Comparison of ENCODE assay signal across 14 mouse cellular contexts in the genomic region with DNA sequence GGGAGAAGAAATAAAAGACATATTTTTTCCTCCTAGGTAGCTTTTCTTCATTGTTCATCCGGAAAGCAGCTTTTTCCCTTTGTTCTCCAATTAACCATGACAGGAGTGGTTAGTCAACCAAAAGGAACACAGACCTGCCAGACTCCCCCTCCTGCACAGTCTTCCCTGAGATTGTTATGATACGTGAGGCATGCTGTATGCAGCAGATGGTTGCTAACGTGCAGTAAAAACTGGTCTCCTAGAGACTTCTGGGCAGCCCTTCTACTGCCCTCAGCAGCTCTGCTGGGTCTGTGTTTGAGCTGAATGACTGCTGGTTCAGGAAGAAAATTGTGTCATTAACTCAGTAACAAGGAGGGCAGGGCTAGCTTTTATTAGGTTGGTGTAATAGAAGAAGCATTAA.
DNase-seq lines count a peak whose midpoint lies in the region; ATAC-seq and TF ChIP-seq lines count a peak whose summit lies in the region.
"Had no signal": no experiment of that assay in that cellular context is flagged by ENCODE, and none has a peak within 500 bp of the region (broad histone marks: within the 10 kb centered on the region; RNA-seq: fewer than 3 reads in every experiment).

No protein-coding gene starts in this region.

- no peak overlapping the region for H3K27ac ChIP-seq in kidney, postnatal 0 days
- no peak overlapping the region for H3K27ac ChIP-seq in hindbrain, embryonic 15.5 days (replicated peaks)
- H3K27ac ChIP-seq: limb, embryonic 10.5 days; liver, embryonic 12.5 days had no signal

- no peak overlapping the region for H3K4me2 ChIP-seq in kidney, postnatal 0 days (ENCODE audit: low read length)
- no peak overlapping the region for H3K4me2 ChIP-seq in hindbrain, embryonic 15.5 days
- H3K4me2 ChIP-seq: liver, embryonic 12.5 days had no signal

- H3K27me3 ChIP-seq in kidney, postnatal 0 days (ENCODE audit: insufficient read depth, low read length): no peaks in the 10 kb centered on the region
- no peaks in the 10 kb centered on the region for H3K27me3 ChIP-seq in hindbrain, embryonic 15.5 days
- H3K27me3 ChIP-seq: liver, embryonic 12.5 days; megakaryocyte, embryonic 14.5 days had no signal

- H3K4me3 ChIP-seq in kidney, postnatal 0 days (replicated peaks; ENCODE audit: low read depth, low read length): no peak overlapping the region
- no peak overlapping the region for H3K4me3 ChIP-seq in hindbrain, embryonic 15.5 days
- no peak overlapping the region for H3K4me3 ChIP-seq in lung, adult 2 months (replicated peaks; ENCODE audit: extremely low read depth, low read depth, low read length)
- H3K4me3 ChIP-seq: limb, embryonic 10.5 days; liver, embryonic 12.5 days; megakaryocyte, embryonic 14.5 days had no signal

- WGBS in kidney, postnatal 0 days: 14% methylated on average over 3 of the region's 3 CpGs
- WGBS in hindbrain, embryonic 15.5 days: 8% methylated on average over 3 of the region's 3 CpGs
- 63% methylated on average over 3 of the region's 3 CpGs for WGBS in lung, adult 2 months

- ATAC-seq in kidney, postnatal 0 days (replicated peaks; ENCODE audit: low FRiP score, low read depth): no peak
- ATAC-seq in hindbrain, embryonic 15.5 days (ENCODE audit: low FRiP score, low read depth): peak; percentile 75
- ATAC-seq: liver, embryonic 12.5 days had no signal

- no peak overlapping the region for H3K9ac ChIP-seq in kidney, postnatal 0 days (ENCODE audit: low read depth, low read length)
- no peak overlapping the region for H3K9ac ChIP-seq in hindbrain, embryonic 15.5 days
- H3K9ac ChIP-seq: liver, embryonic 12.5 days had no signal

- H3K4me1 ChIP-seq in kidney, postnatal 0 days (replicated peaks; ENCODE audit: insufficient read depth, low read length): no peaks in the 10 kb centered on the region
- H3K4me1 ChIP-seq in hindbrain, embryonic 15.5 days (replicated peaks): no peaks in the 10 kb centered on the region
- no peaks in the 10 kb centered on the region for H3K4me1 ChIP-seq in lung, adult 2 months (ENCODE audit: control insufficient read depth, insufficient read depth, low read length)
- H3K4me1 ChIP-seq: liver, embryonic 12.5 days; megakaryocyte, embryonic 14.5 days had no signal

- no peak for TF ChIP-seq CTCF in kidney, postnatal 0 days (IDR thresholded peaks at IDR 0.05; ENCODE audit: low read depth)
- no peak for TF ChIP-seq CTCF in lung, adult 2 months (IDR thresholded peaks at IDR 0.05; ENCODE audit: insufficient read depth, low read length)

- no peaks in the 10 kb centered on the region for H3K36me3 ChIP-seq in kidney, postnatal 0 days (ENCODE audit: insufficient read depth, low read length)
- H3K36me3 ChIP-seq in hindbrain, embryonic 15.5 days: no peaks in the 10 kb centered on the region
- H3K36me3 ChIP-seq: limb, embryonic 10.5 days; liver, embryonic 12.5 days had no signal

- no peaks in the 10 kb centered on the region for H3K9me3 ChIP-seq in kidney, postnatal 0 days (replicated peaks; ENCODE audit: low read length)
- no peaks in the 10 kb centered on the region for H3K9me3 ChIP-seq in hindbrain, embryonic 15.5 days
- H3K9me3 ChIP-seq: limb, embryonic 10.5 days; liver, embryonic 12.5 days; megakaryocyte, embryonic 14.5 days had no signal

- no peak for TF ChIP-seq POLR2A in lung, adult 2 months (IDR thresholded peaks at IDR 0.05; ENCODE audit: borderline replicate concordance, extremely low read depth, low read depth, low read length)

- peak; percentile 6 for DNase-seq in embryo, embryonic 11 days
- DNase-seq in embryo, embryonic 10.5 days (ENCODE audit: low spot score): no peak
- DNase-seq in kidney, postnatal 0 days (ENCODE audit: low spot score): peak; percentile 68
- DNase-seq in kidney, postnatal 25 days: no peak
- DNase-seq in brain, adult 2 months (ENCODE audit: low read depth, low spot score): peak; percentile 17
- no peak for DNase-seq in layer of hippocampus, postnatal 36 days
- no peak for DNase-seq in lung, adult 2 months
- DNase-seq: cerebellum, adult 11-12 months; heart, adult 11 months; kidney, postnatal 14 days had no signal

Comparison
In these comparisons a context has a peak if more than half of its experiments do, and no peak if none do; other contexts are left out.
1. DNase-seq: peak in embryo, embryonic 11 days (single experiment), kidney, postnatal 0 days (single experiment) and brain, adult 2 months (single experiment); none in embryo, embryonic 10.5 days (single experiment), kidney, postnatal 25 days (0 of 2), layer of hippocampus, postnatal 36 days (0 of 2) and lung, adult 2 months (single experiment).